In the genomic region with DNA sequence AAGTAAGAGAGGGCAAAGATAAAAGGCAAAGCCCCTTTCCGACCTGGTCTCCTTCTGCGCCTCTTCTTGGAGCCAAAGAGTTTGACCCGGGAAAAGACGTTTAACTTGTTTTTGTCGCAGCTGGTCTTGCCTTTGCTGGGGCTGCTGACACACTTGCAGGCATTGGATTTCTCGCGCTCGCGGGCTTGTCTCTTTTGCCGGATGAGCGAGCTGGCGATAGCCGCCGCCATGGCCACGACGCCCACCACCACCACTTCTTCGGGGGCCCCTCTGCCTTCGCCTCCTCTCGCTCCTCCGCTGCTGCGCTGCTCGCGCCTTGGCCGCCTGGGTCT, we compare ENCODE assay signal across 8 mouse cellular contexts.
DNase-seq lines count a peak whose midpoint lies in the region; ATAC-seq and TF ChIP-seq lines count a peak whose summit lies in the region.

No protein-coding gene starts in this region.

- 16% methylated on average over 24 of the region's 24 CpGs for WGBS in heart, embryonic 13.5 days
- WGBS in embryonic facial prominence, embryonic 11.5 days: 18% methylated on average over 24 of the region's 24 CpGs
- 17% methylated on average over 24 of the region's 24 CpGs for WGBS in intestine, postnatal 0 days
- 15% methylated on average over 24 of the region's 24 CpGs for WGBS in midbrain, embryonic 16.5 days

- no peak for DNase-seq in heart, adult 8-10 months (ENCODE audit: low spot score)
- DNase-seq in embryonic facial prominence, embryonic 11.5 days (ENCODE audit: low spot score): no peak
- no peak for DNase-seq in lung, postnatal 36 days

- ATAC-seq in heart, embryonic 13.5 days (ENCODE audit: extremely low read depth, insufficient number of reproducible peaks, low FRiP score, low TSS enrichment): no peak
- no peak; the same call in 1 of the 2 replicates for ATAC-seq in embryonic facial prominence, embryonic 11.5 days (replicated peaks; ENCODE audit: insufficient number of reproducible peaks, low FRiP score, low TSS enrichment, low read depth)
- no peak for ATAC-seq in intestine, postnatal 0 days
- ATAC-seq in midbrain, embryonic 16.5 days: no peak
- no peak for ATAC-seq in activated CD4-positive, CD25-positive, alpha-beta regulatory T cell, adult 4 months

- H3K9me3 ChIP-seq in heart, embryonic 13.5 days: no peaks in the 10 kb centered on the region
- H3K9me3 ChIP-seq in E14TG2a.4 (ENCODE audit: low read length): no peaks in the 10 kb centered on the region
- no peaks in the 10 kb centered on the region for H3K9me3 ChIP-seq in embryonic facial prominence, embryonic 11.5 days (replicated peaks; ENCODE audit: control insufficient read depth, low read length)
- no peaks in the 10 kb centered on the region for H3K9me3 ChIP-seq in intestine, postnatal 0 days (ENCODE audit: control insufficient read depth)
- H3K9me3 ChIP-seq in midbrain, embryonic 16.5 days (replicated peaks; ENCODE audit: control insufficient read depth, low read length, poor library complexity, severe bottlenecking): no peaks in the 10 kb centered on the region

- H3K36me3 ChIP-seq in heart, embryonic 13.5 days: no peaks in the 10 kb centered on the region
- H3K36me3 ChIP-seq in E14TG2a.4 (ENCODE audit: insufficient read depth, low read length): no peaks in the 10 kb centered on the region
- no peaks in the 10 kb centered on the region for H3K36me3 ChIP-seq in embryonic facial prominence, embryonic 11.5 days (replicated peaks; ENCODE audit: control insufficient read depth, insufficient read depth, low read depth, low read length)
- no peaks in the 10 kb centered on the region for H3K36me3 ChIP-seq in intestine, postnatal 0 days (ENCODE audit: control insufficient read depth, insufficient read depth)
- H3K36me3 ChIP-seq in midbrain, embryonic 16.5 days (ENCODE audit: control insufficient read depth, insufficient read depth, low read length): no peaks in the 10 kb centered on the region

- H3K27ac ChIP-seq in heart, embryonic 13.5 days (replicated peaks): peak overlapping the region; percentile 73
- H3K27ac ChIP-seq in embryonic facial prominence, embryonic 11.5 days (replicated peaks; ENCODE audit: low read depth, low read length): no peak overlapping the region
- no peak overlapping the region for H3K27ac ChIP-seq in intestine, postnatal 0 days (ENCODE audit: low read depth, low read length)
- peak overlapping the region; percentile 50; the same call in 1 of the 2 replicates for H3K27ac ChIP-seq in midbrain, embryonic 16.5 days (ENCODE audit: low read length)

- peak overlapping the region; percentile 73 for H3K4me2 ChIP-seq in heart, embryonic 13.5 days
- H3K4me2 ChIP-seq in embryonic facial prominence, embryonic 11.5 days (ENCODE audit: low read depth, low read length): peak overlapping the region; percentile 70
- H3K4me2 ChIP-seq in intestine, postnatal 0 days (replicated peaks; ENCODE audit: low read depth): peak overlapping the region; percentile 72
- H3K4me2 ChIP-seq in midbrain, embryonic 16.5 days (ENCODE audit: low read length): peak overlapping the region; percentile 63

- H3K4me3 ChIP-seq in heart, embryonic 13.5 days: peak overlapping the region; percentile 66
- peak overlapping the region; percentile 79 for H3K4me3 ChIP-seq in E14TG2a.4 (replicated peaks; ENCODE audit: low read length)
- peak overlapping the region; percentile 45 for H3K4me3 ChIP-seq in embryonic facial prominence, embryonic 11.5 days (ENCODE audit: low read depth, low read length)
- H3K4me3 ChIP-seq in intestine, postnatal 0 days (ENCODE audit: low read depth, low read length): peak overlapping the region; percentile 46
- peak overlapping the region; percentile 56 for H3K4me3 ChIP-seq in midbrain, embryonic 16.5 days (ENCODE audit: low read depth, low read length)

- peaks cover 10% of the 10 kb centered on the region; the same call in 1 of the 2 replicates for H3K27me3 ChIP-seq in heart, embryonic 13.5 days (replicated peaks)
- H3K27me3 ChIP-seq in E14TG2a.4 (ENCODE audit: insufficient read depth, low read length): peaks cover 8% of the 10 kb centered on the region
- H3K27me3 ChIP-seq in embryonic facial prominence, embryonic 11.5 days (ENCODE audit: control insufficient read depth, insufficient read depth, low read length): no peaks in the 10 kb centered on the region
- 0 out of 2 replicates have a peak, but pooled peaks cover 6% of the 10 kb centered on the region for H3K27me3 ChIP-seq in intestine, postnatal 0 days (replicated peaks; ENCODE audit: control insufficient read depth, insufficient read depth, low read length)
- no peaks in the 10 kb centered on the region for H3K27me3 ChIP-seq in midbrain, embryonic 16.5 days (ENCODE audit: control insufficient read depth, insufficient read depth, low read depth, low read length)

- no peak for TF ChIP-seq CTCF in E14TG2a.4 (conservative IDR thresholded peaks at IDR 0.05; ENCODE audit: low read length)
- TF ChIP-seq CTCF in intestine, postnatal 0 days (IDR thresholded peaks at IDR 0.05; ENCODE audit: low read depth): no peak

- peak overlapping the region; percentile 82 for H3K9ac ChIP-seq in heart, embryonic 13.5 days
- peak overlapping the region; percentile 58 for H3K9ac ChIP-seq in embryonic facial prominence, embryonic 11.5 days (replicated peaks; ENCODE audit: low read length)
- no peak overlapping the region for H3K9ac ChIP-seq in intestine, postnatal 0 days (ENCODE audit: low read depth, low read length)
- H3K9ac ChIP-seq in midbrain, embryonic 16.5 days (ENCODE audit: low read depth, low read length): peak overlapping the region; percentile 68

- peaks cover 7% of the 10 kb centered on the region; the same call in 1 of the 2 replicates for H3K4me1 ChIP-seq in heart, embryonic 13.5 days
- no peaks in the 10 kb centered on the region for H3K4me1 ChIP-seq in E14TG2a.4 (replicated peaks; ENCODE audit: low read depth, low read length)
- H3K4me1 ChIP-seq in embryonic facial prominence, embryonic 11.5 days (ENCODE audit: control insufficient read depth, insufficient read depth, low read length): no peaks in the 10 kb centered on the region
- H3K4me1 ChIP-seq in intestine, postnatal 0 days (replicated peaks; ENCODE audit: control insufficient read depth, insufficient read depth, low read length): no peaks in the 10 kb centered on the region
- H3K4me1 ChIP-seq in midbrain, embryonic 16.5 days (ENCODE audit: control insufficient read depth, insufficient read depth, low read length): no peaks in the 10 kb centered on the region

Comparison
In these comparisons a context has a peak if more than half of its experiments do, and no peak if none do; other contexts are left out.
1. H3K27ac ChIP-seq: peak in heart, embryonic 13.5 days (single experiment) and midbrain, embryonic 16.5 days (single experiment); none in embryonic facial prominence, embryonic 11.5 days (single experiment) and intestine, postnatal 0 days (single experiment).
2. Peak in every context shown above with its lines, with median percentiles within 50 percentile points of each other: H3K4me2 ChIP-seq and H3K4me3 ChIP-seq.